Mouse (Mus musculus) MEL (cell line): Measurements from ENCODE around the gene Prr22.

Experiments
- BHLHE40 ChIP-seq: IDR thresholded peaks from 2 replicates; pipeline ENCODE4 v1.6.1; 2012; ENCODE audit warnings: low read depth, mild to moderate bottlenecking, inconsistent platforms, low read length, improper control_type of control experiment, borderline replicate concordance
- CHD1 ChIP-seq: IDR thresholded peaks from 2 replicates; pipeline ENCODE4 v1.6.1; 2012; ENCODE audit warnings: low read depth, mild to moderate bottlenecking, inconsistent platforms, low read length, improper control_type of control experiment
- CHD2 ChIP-seq: IDR thresholded peaks from 2 replicates; pipeline ENCODE4 v1.6.1; 2011; ENCODE audit warnings: low read length, improper control_type of control experiment
- CTCF ChIP-seq, 3 experiments: IDR thresholded peaks in 2 of 3; conservative IDR thresholded peaks in 1 of 3; 2 replicates each; pipeline ENCODE4 v1.5.1; 2011 to 2012; ENCODE audit warnings: low read length in 3 of 3, low read depth in 2 of 3, mild to moderate bottlenecking in 2 of 3, improper control_type of control experiment in 1 of 3, inconsistent platforms in 1 of 3, mixed read lengths in 1 of 3, moderate library complexity in 1 of 3; ENCODE audit not compliant: control insufficient read depth in 1 of 3, insufficient read depth in 1 of 3, poor library complexity in 1 of 3, severe bottlenecking in 1 of 3
- EP300 ChIP-seq, 2 experiments: IDR thresholded peaks; 2 replicates each; pipeline ENCODE4 v1.6.1; 2011; ENCODE audit warnings: improper control_type of control experiment in 2 of 2, low read length in 2 of 2, low read depth in 1 of 2, mild to moderate bottlenecking in 1 of 2
- HCFC1 ChIP-seq: IDR thresholded peaks from 2 replicates; pipeline ENCODE4 v1.6.1; 2012; ENCODE audit warnings: low read depth, mild to moderate bottlenecking, inconsistent platforms, low read length, improper control_type of control experiment, moderate library complexity
- KAT2A ChIP-seq: conservative IDR thresholded peaks from 2 replicates; pipeline ENCODE4 v1.6.1; 2012; ENCODE audit warnings: low read depth, low read length, improper control_type of control experiment, inconsistent platforms
- MXI1 ChIP-seq: IDR thresholded peaks from 2 replicates; pipeline ENCODE4 v1.6.1; 2011; ENCODE audit warnings: mild to moderate bottlenecking, low read depth, low read length, improper control_type of control experiment
- POLR2A ChIP-seq, 2 experiments: IDR thresholded peaks; 2 replicates each; pipeline ENCODE4 v1.6.1; 2011 to 2012; ENCODE audit warnings: low read length in 2 of 2, mild to moderate bottlenecking in 2 of 2, control low read depth in 1 of 2, improper control_type of control experiment in 1 of 2, low read depth in 1 of 2, moderate library complexity in 1 of 2; ENCODE audit not compliant: control insufficient read depth in 1 of 2, insufficient read depth in 1 of 2, poor library complexity in 1 of 2
- POLR2AphosphoS5 ChIP-seq: IDR thresholded peaks from 2 replicates; pipeline ENCODE4 v1.6.1; 2012; ENCODE audit warnings: low read depth, borderline replicate concordance, mild to moderate bottlenecking, inconsistent platforms, low read length, moderate library complexity, mixed read lengths
- RAD21 ChIP-seq: IDR thresholded peaks from 2 replicates; pipeline ENCODE4 v1.6.1; 2011; ENCODE audit warnings: mild to moderate bottlenecking, low read depth, low read length, improper control_type of control experiment
- SIN3A ChIP-seq: IDR thresholded peaks from 2 replicates; pipeline ENCODE4 v1.6.1; 2012; ENCODE audit warnings: low read length, improper control_type of control experiment, inconsistent platforms
- TCF12 ChIP-seq: IDR thresholded peaks from 2 replicates; pipeline ENCODE4 v1.6.1; 2014; ENCODE audit warnings: low read depth, mild to moderate bottlenecking, inconsistent platforms, low read length, improper control_type of control experiment, moderate library complexity
- UBTF ChIP-seq: IDR thresholded peaks from 2 replicates; pipeline ENCODE4 v1.6.1; 2012; ENCODE audit warnings: low read depth, mild to moderate bottlenecking, inconsistent platforms, low read length, improper control_type of control experiment, moderate library complexity, borderline replicate concordance; ENCODE audit not compliant: insufficient read depth

DNA sequence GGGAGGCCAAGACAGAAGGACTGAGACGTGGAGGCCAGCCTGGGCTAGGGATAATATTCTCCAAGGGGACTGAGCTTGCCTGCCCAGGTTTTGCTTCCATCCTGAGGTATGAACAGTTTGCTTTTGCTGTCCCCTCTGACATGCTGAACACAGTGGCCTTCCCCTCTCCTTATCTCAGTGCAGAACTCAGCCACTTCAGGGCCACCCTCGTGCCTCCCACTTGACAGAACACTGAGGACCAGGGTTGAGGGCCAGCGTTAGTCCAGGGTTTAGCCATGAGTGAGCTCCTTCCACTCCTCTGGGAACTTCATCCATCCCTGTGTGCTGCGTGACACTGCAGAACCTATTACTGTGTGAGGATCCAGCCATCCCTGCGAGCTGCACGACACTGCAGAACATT is 19.2 kb downstream of the Prr22 start:
- TF ChIP-seq CTCF (IDR thresholded peaks at IDR 0.05 in 2 of 3, conservative IDR thresholded peaks at IDR 0.05 in 1 of 3; ENCODE audit: control insufficient read depth in 1 of 3, insufficient read depth in 1 of 3, low read depth in 2 of 3, low read length in 3 of 3, poor library complexity in 1 of 3, severe bottlenecking in 1 of 3) (no peak), RAD21 (no peak), KAT2A (no peak), BHLHE40 (no peak), POLR2A (IDR thresholded peaks at IDR 0.05; ENCODE audit: control insufficient read depth in 1 of 2, insufficient read depth in 1 of 2, low read depth in 1 of 2, low read length in 2 of 2, poor library complexity in 1 of 2) (no peak), CHD1 (no peak), SIN3A (no peak), HCFC1 (no peak), CHD2 (no peak), EP300 (IDR thresholded peaks at IDR 0.05; ENCODE audit: low read depth in 1 of 2, low read length in 2 of 2) (no peak), POLR2AphosphoS5 (no peak), TCF12 (no peak), MXI1 (no peak), UBTF (no peak)
